Mouse (Mus musculus) C2C12 (cell line): ENCODE results near the gene Alpl.
A peak's percentile ranks its signal among the peaks of the same experiment; 100 is the strongest.

Experiments
- CTCF ChIP-seq: IDR thresholded peaks from one replicate; pipeline ENCODE4 v1.5.1; 2011; ENCODE audit not compliant: control insufficient read depth, insufficient read depth, insufficient read length
- FOSL1 ChIP-seq: IDR thresholded peaks from one replicate; pipeline ENCODE4 v1.8.0; 2011; ENCODE audit warnings: mild to moderate bottlenecking, low read length; ENCODE audit not compliant: poor library complexity, insufficient read depth, severe bottlenecking
- MYOG ChIP-seq: IDR thresholded peaks from one replicate; pipeline ENCODE4 v1.6.1; 2011; ENCODE audit not compliant: control insufficient read depth, insufficient read length; ENCODE audit errors: extremely low read depth

DNA sequence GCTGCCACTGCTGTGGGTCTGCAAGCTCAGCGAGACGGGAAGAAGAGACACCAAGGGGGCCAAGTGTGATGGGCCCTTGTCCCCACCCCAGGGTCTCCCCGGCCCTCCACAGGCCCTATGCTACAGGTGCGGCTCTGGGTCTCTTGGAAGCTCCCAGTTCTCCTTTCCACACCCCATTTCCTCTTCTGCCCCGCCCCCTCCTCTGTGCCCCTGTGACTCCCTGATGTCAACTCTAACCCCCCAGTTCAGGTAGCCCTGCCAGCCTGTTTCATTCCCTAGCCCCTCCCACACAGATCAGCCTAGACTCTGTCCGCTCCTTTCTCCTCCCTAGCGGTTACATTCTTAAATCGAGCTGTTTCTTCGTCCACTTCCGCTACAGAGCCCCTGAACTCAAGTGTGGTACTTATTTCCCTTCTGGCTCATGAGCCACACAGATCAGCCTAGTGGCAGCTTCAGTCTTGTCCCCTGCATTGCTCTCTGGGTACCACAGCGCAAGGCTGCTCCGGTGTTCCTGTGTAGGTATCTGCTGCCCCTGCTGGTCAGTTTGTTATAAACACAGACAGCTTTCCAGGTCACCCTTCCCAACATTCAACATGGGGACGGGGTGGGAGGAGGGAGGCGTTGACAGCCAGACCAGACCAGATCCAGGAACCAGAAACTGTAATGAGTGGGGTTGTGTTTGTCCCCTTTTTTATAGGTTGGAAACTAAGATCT is 39.6 kb upstream of the Alpl start:
- TF ChIP-seq MYOG (no peak), CTCF (peak; percentile 27), FOSL1 (no peak)
